ENCODE assay signal across 8 mouse cellular contexts in genomic region chr9:48910885-48911537, GRCm38 (mm10). TPM values are rescaled to one million over a fixed set of nuclear protein-coding genes. Genes with fewer than 3 reads are reported as not detected.
A peak's percentile ranks its signal among the peaks of the same experiment; 100 is the strongest.
DNase-seq lines count a peak whose midpoint lies in the region; ATAC-seq and TF ChIP-seq lines count a peak whose summit lies in the region.

Gene Htr3a (minus strand): TSS chr9:48911099.

- WGBS in hindbrain, embryonic 15.5 days = 9% methylated on average over 9 of the region's 9 CpGs
- 11% methylated on average over 9 of the region's 9 CpGs for WGBS in midbrain, embryonic 16.5 days
- whole genome bisulfite sequencing in intestine, embryonic 15.5 days = 10% methylated on average over 9 of the region's 9 CpGs

- no peak within 1 kb of the TSS for H3K4me3 ChIP-seq in hindbrain, embryonic 15.5 days
- H3K4me3 ChIP-seq in left cerebral cortex, adult 2 months = no peak within 1 kb of the TSS
- H3K4me3 ChIP-seq in midbrain, embryonic 16.5 days (ENCODE audit: low read depth, low read length) = no peak within 1 kb of the TSS
- no peak within 1 kb of the TSS for H3K4me3 ChIP-seq in intestine, embryonic 15.5 days (replicated peaks)

- H3K9ac ChIP-seq in hindbrain, embryonic 15.5 days = no peak within 1 kb of the TSS
- H3K9ac ChIP-seq in midbrain, embryonic 16.5 days (ENCODE audit: low read depth, low read length) = no peak within 1 kb of the TSS
- H3K9ac ChIP-seq in intestine, embryonic 15.5 days = no peak within 1 kb of the TSS

- H3K36me3 ChIP-seq in hindbrain, embryonic 15.5 days = no peaks in the 10 kb centered on the region
- no peaks in the 10 kb centered on the region for H3K36me3 ChIP-seq in midbrain, embryonic 16.5 days (ENCODE audit: control insufficient read depth, insufficient read depth, low read length)
- H3K36me3 ChIP-seq in intestine, embryonic 15.5 days = no peaks in the 10 kb centered on the region

- H3K9me3 ChIP-seq in hindbrain, embryonic 15.5 days = no peaks in the 10 kb centered on the region
- no peaks in the 10 kb centered on the region for H3K9me3 ChIP-seq in midbrain, embryonic 16.5 days (replicated peaks; ENCODE audit: control insufficient read depth, low read length, poor library complexity, severe bottlenecking)
- H3K9me3 ChIP-seq in intestine, embryonic 15.5 days = no peaks in the 10 kb centered on the region

- no peak for TF ChIP-seq CTCF in left cerebral cortex, adult 2 months (IDR thresholded peaks at IDR 0.05)

- peak within 1 kb of the TSS; percentile 39; the same call in 1 of the 2 replicates for H3K27ac ChIP-seq in hindbrain, embryonic 15.5 days (replicated peaks)
- no peak within 1 kb of the TSS for H3K27ac ChIP-seq in left cerebral cortex, adult 2 months
- no peak within 1 kb of the TSS for H3K27ac ChIP-seq in midbrain, embryonic 16.5 days (ENCODE audit: low read length)
- H3K27ac ChIP-seq in intestine, embryonic 15.5 days = no peak within 1 kb of the TSS

- peak; percentile 31 for DNase-seq in R1 (ENCODE audit: low read depth, low spot score)
- peak; percentile 85 for DNase-seq in cerebellum, adult 9-11 months
- peak; percentile 52 to 72 for DNase-seq in frontal cortex, postnatal 10 days (ENCODE audit: low spot score in 2 of 2)
- DNase-seq in left cerebral cortex, adult 2 months (ENCODE audit: extremely low spot score in 1 of 2, low spot score in 2 of 2) = peak; percentile 31 to 36
- DNase-seq in T-cell, adult 2 months (ENCODE audit: low spot score) = no peak

- peaks cover 8% of the 10 kb centered on the region for H3K4me1 ChIP-seq in hindbrain, embryonic 15.5 days (replicated peaks)
- no peaks in the 10 kb centered on the region for H3K4me1 ChIP-seq in midbrain, embryonic 16.5 days (ENCODE audit: control insufficient read depth, insufficient read depth, low read length)
- no peaks in the 10 kb centered on the region for H3K4me1 ChIP-seq in intestine, embryonic 15.5 days (replicated peaks)

- no peak within 1 kb of the TSS for H3K4me2 ChIP-seq in hindbrain, embryonic 15.5 days
- no peak within 1 kb of the TSS for H3K4me2 ChIP-seq in midbrain, embryonic 16.5 days (ENCODE audit: low read length)
- H3K4me2 ChIP-seq in intestine, embryonic 15.5 days (replicated peaks) = no peak within 1 kb of the TSS

- H3K27me3 ChIP-seq in hindbrain, embryonic 15.5 days = no peaks in the 10 kb centered on the region
- H3K27me3 ChIP-seq in midbrain, embryonic 16.5 days (ENCODE audit: control insufficient read depth, insufficient read depth, low read depth, low read length) = no peaks in the 10 kb centered on the region
- H3K27me3 ChIP-seq in intestine, embryonic 15.5 days (replicated peaks) = no peaks in the 10 kb centered on the region

- intact Hi-C loops in left cerebral cortex, adult 2 months (cut with DNase I) = no loop called here

- ATAC-seq in hindbrain, embryonic 15.5 days (ENCODE audit: low FRiP score, low read depth) = peak; percentile 87
- ATAC-seq in midbrain, embryonic 16.5 days = peak; percentile 48
- no peak for ATAC-seq in intestine, embryonic 15.5 days

RNA-seq across cellular contexts. Expression of gene Htr3a, which starts in this region (rescaled TPM):
- polyA plus RNA-seq in hindbrain, embryonic 15.5 days (2015; fragmentation: Nextera tagmentation; extraction: Ambion mirVana) = 1.3 and 3.6 TPM in 2 replicates
- total RNA-seq in left cerebral cortex, adult 2 months (2021) = 1 to 10 TPM; 6.5 to 7.7 TPM
- polyA plus RNA-seq in midbrain, embryonic 16.5 days (2015; fragmentation: Nextera tagmentation; extraction: Ambion mirVana) = 0.88 and 1.2 TPM in 2 replicates
- polyA plus RNA-seq in intestine, embryonic 15.5 days (2015; fragmentation: Nextera tagmentation; extraction: Ambion mirVana) = 3.0 and 4.1 TPM in 2 replicates
